In genomic region chr4:150281891-150282630, GRCm38 (mm10) we compare ENCODE assay signal across 8 mouse cellular contexts. TPM values are rescaled to one million over a fixed set of nuclear protein-coding genes. Genes with fewer than 3 reads are reported as not detected.
DNase-seq lines count a peak whose midpoint lies in the region; ATAC-seq lines count a peak whose summit lies in the region.

No protein-coding gene starts in this region.

- ATAC-seq in embryonic facial prominence, embryonic 11.5 days (replicated peaks; ENCODE audit: insufficient number of reproducible peaks, low FRiP score, low TSS enrichment, low read depth), result no peak
- ATAC-seq in heart, embryonic 11.5 days (replicated peaks; ENCODE audit: insufficient number of reproducible peaks, low FRiP score, low TSS enrichment), result peak; percentile 24; the same call in 1 of the 2 replicates
- ATAC-seq in kidney, embryonic 15.5 days (replicated peaks; ENCODE audit: low FRiP score), result peak; percentile 57
- ATAC-seq in activated CD4-positive, CD25-positive, alpha-beta regulatory T cell, adult 4 months, result no peak

- H3K36me3 ChIP-seq in embryonic facial prominence, embryonic 11.5 days (replicated peaks; ENCODE audit: control insufficient read depth, insufficient read depth, low read depth, low read length), result no peaks in the 10 kb centered on the region
- H3K36me3 ChIP-seq in heart, embryonic 11.5 days (ENCODE audit: control insufficient read depth, insufficient read depth, low read length), result no peaks in the 10 kb centered on the region
- no peaks in the 10 kb centered on the region for H3K36me3 ChIP-seq in kidney, embryonic 15.5 days

- peak; percentile 45 for DNase-seq in CD4-positive helper T cell, adult 2 months (ENCODE audit: low read depth, low spot score)
- DNase-seq in T-cell, adult 2 months (ENCODE audit: low spot score), result peak; percentile 13
- peak; percentile 55 for DNase-seq in embryonic facial prominence, embryonic 11.5 days (ENCODE audit: low spot score)
- DNase-seq in lung, postnatal 10 days, result peak; percentile 54
- DNase-seq in ovary, postnatal 36 days (ENCODE audit: low spot score), result peak; percentile 58

- H3K9ac ChIP-seq in embryonic facial prominence, embryonic 11.5 days (replicated peaks; ENCODE audit: low read length), result peak overlapping the region; percentile 98
- peak overlapping the region; percentile 90 for H3K9ac ChIP-seq in heart, embryonic 11.5 days (ENCODE audit: low read depth, low read length)
- H3K9ac ChIP-seq in kidney, embryonic 15.5 days, result peak overlapping the region; percentile 100

- H3K4me2 ChIP-seq in embryonic facial prominence, embryonic 11.5 days (ENCODE audit: low read depth, low read length), result peak overlapping the region; percentile 65
- H3K4me2 ChIP-seq in heart, embryonic 11.5 days, result peak overlapping the region; percentile 88
- H3K4me2 ChIP-seq in kidney, embryonic 15.5 days, result peak overlapping the region; percentile 63

- H3K4me1 ChIP-seq in embryonic facial prominence, embryonic 11.5 days (ENCODE audit: control insufficient read depth, insufficient read depth, low read length), result no peaks in the 10 kb centered on the region; the same call in 1 of the 2 replicates
- H3K4me1 ChIP-seq in heart, embryonic 11.5 days (ENCODE audit: control insufficient read depth, insufficient read depth, low read length), result peaks cover 23% of the 10 kb centered on the region
- H3K4me1 ChIP-seq in kidney, embryonic 15.5 days, result peaks cover 42% of the 10 kb centered on the region

- WGBS in embryonic facial prominence, embryonic 11.5 days, result 1% methylated on average over 45 of the region's 50 CpGs
- WGBS in heart, embryonic 11.5 days (ENCODE audit: insufficient replicate concordance), result 1% methylated on average over 48 of the region's 50 CpGs
- under 1% methylated on average over 50 of the region's 50 CpGs for WGBS in kidney, embryonic 15.5 days

- no peaks in the 10 kb centered on the region for H3K9me3 ChIP-seq in embryonic facial prominence, embryonic 11.5 days (replicated peaks; ENCODE audit: control insufficient read depth, low read length)
- H3K9me3 ChIP-seq in heart, embryonic 11.5 days (replicated peaks; ENCODE audit: control insufficient read depth, low read length), result no peaks in the 10 kb centered on the region
- no peaks in the 10 kb centered on the region for H3K9me3 ChIP-seq in kidney, embryonic 15.5 days (replicated peaks)

- peak overlapping the region; percentile 95 for H3K27ac ChIP-seq in embryonic facial prominence, embryonic 11.5 days (replicated peaks; ENCODE audit: low read depth, low read length)
- peak overlapping the region; percentile 95 for H3K27ac ChIP-seq in heart, embryonic 11.5 days (ENCODE audit: low read depth, low read length)
- peak overlapping the region; percentile 97 for H3K27ac ChIP-seq in kidney, embryonic 15.5 days

- no peaks in the 10 kb centered on the region for H3K27me3 ChIP-seq in embryonic facial prominence, embryonic 11.5 days (ENCODE audit: control insufficient read depth, insufficient read depth, low read length)
- H3K27me3 ChIP-seq in heart, embryonic 11.5 days (ENCODE audit: control insufficient read depth, insufficient read depth, low read length), result no peaks in the 10 kb centered on the region
- no peaks in the 10 kb centered on the region for H3K27me3 ChIP-seq in kidney, embryonic 15.5 days

- peak overlapping the region; percentile 100 for H3K4me3 ChIP-seq in embryonic facial prominence, embryonic 11.5 days (ENCODE audit: low read depth, low read length)
- peak overlapping the region; percentile 80 for H3K4me3 ChIP-seq in heart, embryonic 11.5 days (ENCODE audit: low read depth, low read length)
- H3K4me3 ChIP-seq in kidney, embryonic 15.5 days (replicated peaks), result peak overlapping the region; percentile 98

RNA-seq across cellular contexts. Expression of gene Rere, which starts 0.6 kb away (rescaled TPM):
- polyA plus RNA-seq in embryonic facial prominence, embryonic 11.5 days (2014; fragmentation: Nextera tagmentation; extraction: Ambion mirVana), result 22.9 and 28.7 TPM in 2 replicates
- 26.0 and 29.1 TPM in 2 replicates for polyA plus RNA-seq in heart, embryonic 11.5 days (2014; fragmentation: Nextera tagmentation; extraction: Ambion mirVana)
- 35.1 and 36.5 TPM in 2 replicates for polyA plus RNA-seq in kidney, embryonic 15.5 days (2015; fragmentation: Nextera tagmentation; extraction: Ambion mirVana)
- polyA plus RNA-seq in activated CD4-positive, CD25-positive, alpha-beta regulatory T cell, adult 4 months (2017; shearing (Covaris generic)), result 10 to 100 TPM; 19.0 to 19.5 TPM

RNA-seq across cellular contexts. Expression of gene Eno1, which starts 45.5 kb away (rescaled TPM):
- polyA plus RNA-seq in embryonic facial prominence, embryonic 11.5 days (2014; fragmentation: Nextera tagmentation; extraction: Ambion mirVana), result 1,873 and 2,043 TPM in 2 replicates
- polyA plus RNA-seq in heart, embryonic 11.5 days (2014; fragmentation: Nextera tagmentation; extraction: Ambion mirVana), result 2,057 and 2,150 TPM in 2 replicates
- polyA plus RNA-seq in kidney, embryonic 15.5 days (2015; fragmentation: Nextera tagmentation; extraction: Ambion mirVana), result 1,865 and 1,947 TPM in 2 replicates
- 100 to 1,000 TPM; 543 to 642 TPM for polyA plus RNA-seq in activated CD4-positive, CD25-positive, alpha-beta regulatory T cell, adult 4 months (2017; shearing (Covaris generic))

Comparison
In these comparisons a context has a peak if more than half of its experiments do, and no peak if none do; other contexts are left out.
1. ATAC-seq: peak in heart, embryonic 11.5 days (single experiment) and kidney, embryonic 15.5 days (single experiment); none in embryonic facial prominence, embryonic 11.5 days (single experiment) and activated CD4-positive, CD25-positive, alpha-beta regulatory T cell, adult 4 months (single experiment).
2. Peak in every context shown above with its lines, with median percentiles within 50 percentile points of each other: DNase-seq, H3K27ac ChIP-seq, H3K4me2 ChIP-seq, H3K4me3 ChIP-seq and H3K9ac ChIP-seq.